Mouse (Mus musculus) bone marrow, adult 2 months (tissue): ENCODE data around the gene Dcn.

ENCODE experiments used
- CTCF ChIP-seq: fragments of 200-500 bp; IDR thresholded peaks from 2 replicates; pipeline ENCODE4 v1.5.1; 2011; ENCODE audit warnings: low read length, control low read depth; ENCODE audit not compliant: control insufficient read depth, insufficient read depth
- POLR2A ChIP-seq: fragments of 200-500 bp; IDR thresholded peaks from 2 replicates; pipeline ENCODE4 v1.6.1; 2011; ENCODE audit warnings: low read depth, mild to moderate bottlenecking, control low read depth, low read length, borderline replicate concordance; ENCODE audit not compliant: control insufficient read depth

DNA sequence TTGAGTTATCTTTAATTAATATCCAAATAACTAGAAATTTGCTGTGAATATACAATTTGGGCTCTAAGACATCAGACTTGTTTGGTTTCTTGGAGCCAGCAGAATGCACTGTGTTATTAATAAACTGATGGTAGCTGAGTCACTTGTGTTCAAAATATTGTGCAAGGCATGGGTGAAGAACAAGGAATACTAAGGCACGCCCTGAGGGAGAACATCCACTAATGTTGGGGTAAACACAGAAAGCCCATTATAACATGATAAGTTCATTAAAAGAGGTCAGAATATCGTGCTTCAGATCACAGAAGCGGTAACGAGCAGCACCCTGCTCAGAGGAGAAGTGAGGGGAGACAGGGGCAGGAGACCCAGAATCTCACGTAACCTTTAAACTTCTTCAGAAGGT, 2.7 kb downstream of the Dcn start:
- TF ChIP-seq POLR2A (no peak), CTCF (no peak)
